Mouse (Mus musculus) liver, adult 2 months (tissue): ENCODE results near the gene Btbd8. TPM values are rescaled to one million over a fixed set of nuclear protein-coding genes. Genes with fewer than 3 reads are reported as not detected.
A peak's percentile ranks its signal among the peaks of the same experiment; 100 is the strongest.

ENCODE experiments used
- DNase-seq: peaks from one replicate; pipeline ENCODE4 v3.0.0-alpha.2; 2011; ENCODE audit warnings: low read depth, low spot score; ENCODE audit errors: extremely low read depth
- H3K27ac ChIP-seq: fragments of 200-500 bp; replicated peaks from 2 replicates; pipeline ENCODE4 v1.5.1; 2012; ENCODE audit warnings: low read depth, mild to moderate bottlenecking, control low read depth, inconsistent platforms, low read length; ENCODE audit not compliant: insufficient read depth
- H3K27me3 ChIP-seq: fragments of 200-500 bp; 2 replicates; pipeline ENCODE4 v1.6.1; 2012; ENCODE audit warnings: mild to moderate bottlenecking, moderate library complexity, low read length, inconsistent platforms; ENCODE audit not compliant: control insufficient read depth, insufficient read depth
- H3K36me3 ChIP-seq: fragments of 200-500 bp; 2 replicates; pipeline ENCODE4 v1.6.1; 2012; ENCODE audit warnings: low read length, inconsistent platforms; ENCODE audit not compliant: control insufficient read depth, insufficient read depth
- H3K4me1 ChIP-seq: fragments of 200-500 bp; 2 replicates; pipeline ENCODE4 v1.6.1; 2011; ENCODE audit warnings: low read length; ENCODE audit not compliant: control insufficient read depth, insufficient read depth
- H3K4me3 ChIP-seq: fragments of 200-500 bp; 2 replicates; pipeline ENCODE4 v1.5.1; 2011; ENCODE audit warnings: low read depth, mild to moderate bottlenecking, control low read depth, low read length, moderate library complexity; ENCODE audit not compliant: insufficient read depth
- H3K79me2 ChIP-seq: fragments of 200-500 bp; 2 replicates; pipeline ENCODE4 v1.6.1; 2012; ENCODE audit warnings: inconsistent platforms, mild to moderate bottlenecking, low read length, moderate library complexity; ENCODE audit not compliant: control insufficient read depth, insufficient read depth
- H3K9ac ChIP-seq: fragments of 200-500 bp; 2 replicates; pipeline ENCODE4 v1.6.1; 2012; ENCODE audit warnings: low read depth, mild to moderate bottlenecking, control low read depth, inconsistent platforms, low read length
- CTCF ChIP-seq: fragments of 200-500 bp; IDR thresholded peaks from 2 replicates; pipeline ENCODE4 v1.5.1; 2011; ENCODE audit warnings: low read depth, low read length, control low read depth
- POLR2A ChIP-seq: fragments of 200-500 bp; IDR thresholded peaks from 2 replicates; pipeline ENCODE4 v1.6.1; 2011; ENCODE audit warnings: low read length, control low read depth; ENCODE audit not compliant: insufficient read depth; ENCODE audit errors: extremely low read depth
- WGBS: fragments of 180-500 bp; shearing (Covaris S2); methylation state at CpG from one replicate; pipeline ENCODE4 v1.1.7; 2018; 5-methylcytosine and 5-hydroxymethylcytosine counted together
- polyA plus RNA-seq: library from polyadenylated mRNA; depleted of rRNA; stranded (reverse); fragments of >200 nt; gene quantifications from 2 replicates; pipeline ENCODE4 v1.2.3, GENCODE M21; 2012
- total RNA-seq: library from RNA; depleted of rRNA; stranded (reverse); fragments of >200 nt; gene quantifications from 2 replicates; pipeline ENCODE4 v1.2.3, GENCODE M21; 2014

The Btbd8 gene
- total and polyA plus RNA-seq, 2 experiments: 0.33 to 3.4 TPM

DNA sequence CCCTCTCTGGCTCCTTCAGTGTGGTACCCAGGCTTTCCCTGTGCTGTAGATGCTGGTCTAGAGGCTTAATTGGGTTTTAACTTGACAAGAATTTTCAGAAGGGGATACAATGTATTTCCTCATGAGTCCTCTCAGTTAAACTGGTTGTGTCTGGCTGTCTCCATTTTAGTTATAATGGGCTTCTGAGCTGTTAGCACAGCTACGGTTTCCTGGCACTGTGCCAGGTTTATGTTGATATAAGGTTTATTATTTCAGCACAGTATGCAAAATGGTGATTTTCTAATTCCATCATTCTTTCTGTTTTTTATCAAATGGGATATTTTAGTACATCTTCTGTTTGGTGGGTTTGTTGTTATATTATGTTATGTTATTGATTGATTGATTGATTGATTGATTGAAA is 16.1 kb upstream of the Btbd8 start:
- Histone ChIP-seq H3K4me1 (no peaks in the 10 kb centered on the region), H3K9ac (no peak overlapping the region), H3K79me2 (no peaks in the 10 kb centered on the region), H3K36me3 (no peaks in the 10 kb centered on the region), H3K4me3 (no peak overlapping the region), H3K27ac (no peak overlapping the region), H3K27me3 (no peaks in the 10 kb centered on the region)
- TF ChIP-seq POLR2A (no peak), CTCF (no peak)
- DNase-seq: no peak
- 14% methylated on average over 1 of the region's 1 CpGs for WGBS

- WGBS: 82% methylated on average over 3 of the region's 3 CpGs
Measured at GRCm38 (mm10) chr5:107431249-107431648, 6.5 kb upstream of the Btbd8 start, which contains the start of gene Lpcat2b. Gene Lpcat2b (plus strand): TSS chr5:107431549.

GRCm38 (mm10) chr5:107434001-107434400 is 3.8 kb upstream of the Btbd8 start:
- Histone ChIP-seq H3K36me3 (no peaks in the 10 kb centered on the region), H3K4me1 (peaks cover 5% of the 10 kb centered on the region; the same call in 1 of the 2 replicates), H3K27me3 (no peaks in the 10 kb centered on the region), H3K79me2 (no peaks in the 10 kb centered on the region), H3K9ac (no peak overlapping the region), H3K4me3 (no peak overlapping the region), H3K27ac (no peak overlapping the region)
- DNase-seq: no peak
- TF ChIP-seq POLR2A (no peak), CTCF (no peak)
- WGBS: 88% methylated on average over 5 of the region's 5 CpGs

More at GRCm38 (mm10) chr5:107431249-107431648, 6.5 kb upstream of the Btbd8 start, which contains the start of gene Lpcat2b:
- Histone ChIP-seq H3K79me2 (no peaks in the 10 kb centered on the region), H3K36me3 (no peaks in the 10 kb centered on the region), H3K4me3 (no peak within 1 kb of the TSS), H3K4me1 (no peaks in the 10 kb centered on the region), H3K27me3 (no peaks in the 10 kb centered on the region), H3K9ac (no peak within 1 kb of the TSS), H3K27ac (no peak within 1 kb of the TSS)
- DNase-seq: no peak
- TF ChIP-seq CTCF: no peak
- TF ChIP-seq POLR2A: no peak

DNA sequence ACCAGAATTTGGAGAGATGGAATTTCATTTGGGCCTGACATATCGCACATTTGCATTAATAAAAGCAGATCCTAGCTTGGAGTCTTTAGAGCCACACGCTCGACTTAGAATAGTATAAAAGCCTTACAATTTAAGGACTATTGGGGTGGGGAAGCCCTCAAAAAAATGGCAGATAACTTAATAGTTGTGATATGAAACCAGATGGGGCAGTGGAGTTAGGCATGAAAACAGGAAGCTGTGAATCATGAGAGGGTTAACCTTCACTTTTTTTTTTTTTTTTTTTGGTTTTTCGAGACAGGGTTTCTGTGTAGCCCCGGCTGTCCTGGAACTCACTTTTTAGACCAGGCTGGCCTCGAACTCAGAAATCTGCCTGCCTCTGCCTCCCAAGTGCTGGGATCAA is 1.6 kb upstream of the Btbd8 start:
- no peak overlapping the region for H3K9ac ChIP-seq
- H3K79me2 ChIP-seq: no peaks in the 10 kb centered on the region
- H3K36me3 ChIP-seq: no peaks in the 10 kb centered on the region
- H3K27ac ChIP-seq: no peak overlapping the region
- no peaks in the 10 kb centered on the region for H3K27me3 ChIP-seq
- WGBS: 87% methylated on average over 6 of the region's 6 CpGs
- peaks cover 5% of the 10 kb centered on the region; the same call in 1 of the 2 replicates for H3K4me1 ChIP-seq
- no peak overlapping the region for H3K4me3 ChIP-seq
- DNase-seq: no peak
- no peak for TF ChIP-seq POLR2A
- TF ChIP-seq CTCF: no peak

GRCm38 (mm10) chr5:107436587-107437209 is 1.1 kb upstream of the Btbd8 start:
- Histone ChIP-seq H3K27ac (no peak overlapping the region), H3K36me3 (no peaks in the 10 kb centered on the region), H3K4me1 (peaks cover 5% of the 10 kb centered on the region; the same call in 1 of the 2 replicates), H3K27me3 (no peaks in the 10 kb centered on the region), H3K4me3 (no peak overlapping the region), H3K79me2 (no peaks in the 10 kb centered on the region), H3K9ac (no peak overlapping the region)
- peak; percentile 19 for DNase-seq
- TF ChIP-seq POLR2A: no peak
- TF ChIP-seq CTCF: no peak
- WGBS: 89% methylated on average over 6 of the region's 6 CpGs

GRCm38 (mm10) chr5:107438353-107438752 is 556 bp downstream of the Btbd8 start:
- no peaks in the 10 kb centered on the region for H3K79me2 ChIP-seq
- WGBS: 22% methylated on average over 7 of the region's 7 CpGs
- no peaks in the 10 kb centered on the region for H3K27me3 ChIP-seq
- H3K4me3 ChIP-seq: peak overlapping the region; percentile 82
- DNase-seq: no peak
- TF ChIP-seq CTCF (no peak), POLR2A (no peak)
- peaks cover 5% of the 10 kb centered on the region; the same call in 1 of the 2 replicates for H3K4me1 ChIP-seq
- peak overlapping the region; percentile 66 for H3K27ac ChIP-seq
- H3K36me3 ChIP-seq: no peaks in the 10 kb centered on the region
- peak overlapping the region; percentile 93 for H3K9ac ChIP-seq
